In the genomic region with DNA sequence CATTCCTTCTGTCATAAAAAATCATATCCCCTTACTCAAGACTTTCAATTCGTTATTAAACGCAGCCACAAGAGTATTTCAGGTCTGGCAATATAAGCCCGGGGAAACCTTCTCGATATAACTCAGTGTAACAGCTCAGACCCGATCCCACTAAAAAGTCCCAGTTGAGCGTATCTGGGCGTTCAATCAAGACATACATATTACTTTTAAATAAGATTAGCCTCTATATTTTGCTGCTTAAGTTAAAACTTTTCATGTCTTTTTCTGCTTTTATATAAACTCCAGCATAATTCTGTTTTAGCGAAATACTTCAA, we compare ENCODE assay signal across 19 mouse cellular contexts.
"Had no signal": no experiment of that assay in that cellular context is flagged by ENCODE, and none has a peak within 500 bp of the region (broad histone marks: within the 10 kb centered on the region; RNA-seq: fewer than 3 reads in every experiment).

No protein-coding gene starts in this region.

- H3K9ac ChIP-seq: liver, embryonic 14.5 days; liver, postnatal 0 days; lung, embryonic 14.5 days; midbrain, embryonic 12.5 days; neural tube, embryonic 12.5 days; stomach, embryonic 15.5 days had no signal

- H3K27me3 ChIP-seq: neural tube, embryonic 12.5 days; neural tube, embryonic 15.5 days; stomach, embryonic 15.5 days had no signal

- H3K9me3 ChIP-seq: neural tube, embryonic 12.5 days; neural tube, embryonic 15.5 days; stomach, embryonic 15.5 days had no signal

- H3K27ac ChIP-seq: liver, embryonic 14.5 days; macrophage; neural tube, embryonic 12.5 days; neural tube, embryonic 15.5 days; stomach, embryonic 15.5 days had no signal

- DNase-seq: kidney, adult 18-20 months; kidney, adult 9 months; kidney, postnatal 14 days; kidney, postnatal 4 days; left cerebral cortex, postnatal 4 days; liver, postnatal 0 days; lung, embryonic 14.5 days; right cerebral cortex, adult 18-20 months; right cerebral cortex, postnatal 25 days; spleen, adult 18-20 months; thymus, postnatal 36 days had no signal

- H3K4me2 ChIP-seq: liver, embryonic 11.5 days; lung, embryonic 14.5 days; stomach, embryonic 15.5 days had no signal

- ATAC-seq: liver, postnatal 0 days; lung, postnatal 0 days had no signal

- H3K4me3 ChIP-seq: midbrain, embryonic 12.5 days; neural tube, embryonic 12.5 days; neural tube, embryonic 15.5 days; stomach, embryonic 15.5 days had no signal

- H3K36me3 ChIP-seq: midbrain, embryonic 12.5 days; neural tube, embryonic 12.5 days; neural tube, embryonic 15.5 days; stomach, embryonic 15.5 days had no signal
